Mouse (Mus musculus) spleen, embryonic (tissue): ENCODE results near the gene Erc2.

Experiments used
- CTCF ChIA-PET: fragments of 350-600 bp; sonication (Branson Sonifier 250); formaldehyde crosslinking; loops from one replicate; lab custom pipeline; 2022; lab: Charles Lee

Erc2 gene

GRCm38 (mm10) chr14:28060891-28061290 is 438.7 kb downstream of the Erc2 start:
- CTCF ChIA-PET: no interaction called here

DNA sequence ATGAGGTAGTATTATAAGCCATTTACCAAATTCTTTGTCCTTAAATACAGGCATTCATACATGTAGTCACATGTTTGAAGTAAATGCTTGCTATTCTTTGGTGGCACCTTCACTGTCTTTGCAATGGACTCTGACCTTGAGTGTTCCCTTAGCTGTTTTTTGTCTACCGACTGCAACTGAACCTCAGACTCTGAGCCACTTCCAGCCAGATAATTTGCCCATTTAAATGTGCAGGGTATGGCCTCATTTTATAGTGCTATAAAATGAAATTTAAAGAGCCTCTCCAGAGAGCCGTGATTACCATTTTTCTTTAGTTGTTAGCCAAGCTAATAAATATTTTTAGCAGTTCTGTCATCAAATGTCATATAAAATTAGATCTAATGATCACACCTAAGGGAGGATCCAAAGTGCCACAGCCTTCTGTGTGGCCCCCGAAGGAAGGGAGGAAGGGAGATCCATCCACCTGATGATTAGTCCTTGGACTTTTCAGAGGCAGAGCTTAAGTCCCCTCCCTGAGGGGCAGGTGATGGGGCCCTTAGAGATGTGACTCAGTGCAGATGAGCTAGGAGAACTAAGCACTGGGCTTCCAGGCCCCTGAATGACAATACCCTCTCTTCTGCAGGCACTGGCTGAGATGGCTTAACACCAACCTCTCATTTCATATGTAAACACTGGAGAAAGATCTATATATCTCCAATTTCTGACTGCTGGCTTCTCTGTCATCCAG is 439.6 kb downstream of the Erc2 start:
- CTCF ChIA-PET: no interaction called here

DNA sequence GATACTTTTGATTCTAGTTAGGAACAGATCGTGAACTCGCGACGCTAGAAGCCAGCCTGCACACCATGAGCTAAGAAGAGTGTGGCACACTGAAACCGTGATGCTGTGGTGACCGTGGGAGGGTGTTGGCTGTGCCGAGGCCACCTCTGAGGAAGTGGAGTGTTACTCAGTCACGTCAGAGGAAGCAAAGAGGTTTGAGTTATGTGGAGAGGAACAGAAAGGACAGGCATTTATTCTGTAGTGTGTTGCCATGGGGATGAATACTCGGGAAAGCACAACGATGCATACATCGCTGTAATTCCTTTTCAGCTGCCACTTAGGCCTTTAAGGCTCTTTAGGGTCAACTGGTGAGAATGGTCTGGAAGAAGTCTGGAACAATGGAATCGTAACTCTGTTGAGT is 445.8 kb downstream of the Erc2 start:
- CTCF ChIA-PET: no interaction called here

DNA sequence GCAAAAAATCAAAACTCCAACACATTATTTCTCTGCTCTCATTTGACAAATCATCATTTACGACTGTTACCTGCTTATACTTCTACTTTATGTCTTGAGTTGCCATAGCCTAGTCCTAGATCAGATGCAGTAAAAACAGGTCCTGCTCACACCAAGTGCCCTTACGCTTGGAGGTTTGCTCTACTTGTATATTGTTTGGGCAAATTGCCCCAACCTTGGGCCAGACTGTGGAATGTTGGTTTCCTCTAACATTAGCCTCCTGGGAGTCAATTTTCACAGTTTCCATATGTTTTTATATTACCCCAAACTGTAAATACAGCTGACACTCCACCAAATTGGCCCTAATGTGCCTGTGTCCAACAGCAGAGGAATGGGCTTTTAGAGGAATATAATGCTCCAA is 447.6 kb downstream of the Erc2 start:
- CTCF ChIA-PET: no interaction called here

DNA sequence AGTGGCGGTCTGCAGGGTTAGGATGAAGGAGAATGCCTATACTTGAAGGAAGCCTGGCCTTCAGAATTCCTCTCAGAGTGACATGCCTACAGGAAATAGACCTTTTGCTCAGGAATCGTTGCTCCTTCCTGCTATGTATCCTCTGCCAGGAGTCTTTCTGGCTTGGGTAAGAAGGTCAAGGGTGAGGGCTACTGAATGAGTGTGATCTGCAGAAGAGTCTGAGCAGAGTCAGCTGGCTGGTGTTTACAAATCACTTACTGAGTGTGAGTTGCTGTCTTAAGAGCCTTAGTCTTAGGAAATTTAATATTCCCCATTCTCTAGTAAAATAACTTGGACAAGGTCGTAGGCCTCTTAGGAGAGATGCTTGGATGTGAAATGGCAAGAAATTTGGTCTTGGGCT is 450.3 kb downstream of the Erc2 start:
- CTCF ChIA-PET: no interaction called here

DNA sequence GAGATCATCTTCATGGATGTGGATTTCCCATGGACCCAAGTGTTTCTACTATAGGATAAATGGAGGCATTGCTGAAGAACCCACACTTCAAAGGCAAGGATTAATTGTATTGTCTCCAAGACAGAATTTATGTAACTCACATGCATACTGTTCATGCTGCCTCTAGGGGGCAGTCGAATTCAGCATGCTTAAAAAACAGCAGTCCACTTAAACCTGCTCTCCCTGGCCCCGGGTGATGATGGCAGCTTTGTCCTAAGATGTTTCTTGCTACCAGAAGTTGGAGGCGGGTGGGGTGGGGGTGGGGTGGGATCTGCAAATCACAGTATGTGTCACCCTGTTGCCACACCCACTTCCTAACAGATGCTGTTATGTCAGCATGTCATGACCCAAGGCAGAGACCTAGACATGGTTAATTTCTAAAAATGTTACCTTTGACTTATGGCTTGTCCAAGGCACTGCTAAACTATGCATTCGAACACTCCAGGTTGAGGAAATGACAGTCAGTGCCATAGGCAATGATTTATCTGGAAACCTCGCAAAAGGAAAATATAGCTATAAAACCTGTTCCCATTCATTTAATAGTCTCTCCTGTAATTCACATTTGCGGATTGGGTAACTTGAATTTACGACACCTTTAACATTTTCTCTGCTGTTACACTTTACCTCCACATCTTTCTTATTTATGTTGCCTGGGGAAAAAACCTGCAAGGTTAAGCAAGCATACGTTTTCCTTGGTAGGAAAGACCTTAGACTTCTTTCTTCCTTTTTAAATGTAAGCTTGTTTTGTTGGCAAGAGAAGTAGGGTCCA is 467.6 kb downstream of the Erc2 start:
- CTCF ChIA-PET: no interaction called here

GRCm38 (mm10) chr14:28091367-28091766 is 469.1 kb downstream of the Erc2 start:
- CTCF ChIA-PET: no interaction called here

- CTCF ChIA-PET: no interaction called here
Measured at GRCm38 (mm10) chr14:28093214-28093613, 471.0 kb downstream of the Erc2 start.

DNA sequence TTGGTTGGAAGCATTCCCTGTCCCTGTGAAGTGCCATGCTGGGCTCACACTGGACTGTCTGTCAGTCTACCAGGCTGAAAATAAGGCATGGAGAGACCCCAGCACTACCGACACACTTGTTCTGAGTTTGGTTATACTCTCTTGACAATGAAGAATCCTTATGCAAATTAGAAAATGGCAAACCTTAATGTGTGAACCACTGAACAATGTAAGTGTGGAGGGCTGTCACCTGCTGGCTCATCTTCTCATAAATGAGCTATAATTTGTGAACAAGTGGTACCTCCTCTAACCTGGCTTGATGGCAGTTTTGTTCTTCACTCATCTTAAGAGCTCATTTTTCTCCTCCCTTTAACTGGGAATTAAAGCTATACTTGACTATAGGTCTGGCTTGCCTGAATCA is 471.7 kb downstream of the Erc2 start:
- CTCF ChIA-PET: no interaction called here

DNA sequence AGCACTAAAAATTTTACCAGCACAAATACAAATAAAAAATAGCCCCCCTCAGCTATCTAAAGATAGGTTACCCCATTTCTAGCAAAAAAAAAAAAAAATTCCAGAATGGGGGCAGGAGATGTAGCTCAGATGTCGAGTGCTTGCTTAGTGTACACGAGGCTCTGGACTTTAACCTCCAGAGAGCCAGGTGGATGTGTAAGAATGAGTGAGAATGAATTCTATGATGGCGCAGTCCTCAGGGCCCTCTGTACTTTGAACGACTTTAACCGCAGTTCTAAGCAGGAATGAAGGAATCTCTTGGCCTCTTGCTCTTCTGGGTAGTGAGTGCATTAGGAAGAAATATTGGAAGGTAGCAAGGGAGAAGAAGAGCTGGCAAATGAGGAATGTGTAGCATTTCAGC is 476.9 kb downstream of the Erc2 start:
- CTCF ChIA-PET: no interaction called here

GRCm38 (mm10) chr14:28113121-28113520 is 490.9 kb downstream of the Erc2 start:
- CTCF ChIA-PET: no interaction called here

DNA sequence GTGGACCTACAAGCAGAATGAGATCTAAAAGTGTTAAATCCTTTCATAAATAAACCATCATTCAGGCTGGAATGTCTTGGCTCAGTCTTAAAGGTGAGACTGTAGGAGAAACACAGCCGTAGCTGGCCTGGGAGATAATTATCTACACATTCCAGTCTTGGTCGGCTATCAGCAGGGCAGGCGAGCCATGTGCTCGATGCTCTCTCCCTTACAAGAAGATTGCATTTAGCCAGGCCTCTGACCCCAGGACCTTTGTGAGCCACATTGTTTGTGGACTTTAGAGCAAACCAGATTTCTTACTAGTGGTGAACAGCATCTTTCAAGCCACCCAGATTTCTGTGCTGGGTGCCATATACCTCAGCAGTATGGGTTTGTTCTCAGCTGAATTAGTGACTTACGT is 498.6 kb downstream of the Erc2 start:
- CTCF ChIA-PET: no interaction called here

- CTCF ChIA-PET: no interaction called here
Measured at GRCm38 (mm10) chr14:28126842-28127241, 504.6 kb downstream of the Erc2 start.

- CTCF ChIA-PET: no interaction called here
Measured at GRCm38 (mm10) chr14:28128999-28129398, 506.8 kb downstream of the Erc2 start.

DNA sequence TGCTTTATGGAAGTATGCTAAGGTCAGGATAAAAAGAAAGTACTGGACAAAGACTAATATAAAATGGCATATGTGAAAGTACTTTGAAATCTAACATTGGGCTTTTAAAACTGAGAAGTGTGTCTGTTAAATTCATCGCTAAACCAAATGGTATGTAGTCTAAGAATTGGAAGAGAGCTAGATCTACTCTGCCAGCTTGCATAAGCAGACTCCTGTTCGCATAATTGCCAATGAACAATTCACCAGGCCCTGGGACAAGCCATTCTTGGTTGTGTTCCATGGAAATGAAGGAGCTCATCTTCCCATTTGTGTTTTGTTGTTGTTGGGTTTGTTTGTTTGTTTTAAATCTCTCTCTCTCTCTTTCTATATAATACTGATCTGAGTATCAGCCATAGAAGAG is 521.8 kb downstream of the Erc2 start:
- CTCF ChIA-PET: no interaction called here

DNA sequence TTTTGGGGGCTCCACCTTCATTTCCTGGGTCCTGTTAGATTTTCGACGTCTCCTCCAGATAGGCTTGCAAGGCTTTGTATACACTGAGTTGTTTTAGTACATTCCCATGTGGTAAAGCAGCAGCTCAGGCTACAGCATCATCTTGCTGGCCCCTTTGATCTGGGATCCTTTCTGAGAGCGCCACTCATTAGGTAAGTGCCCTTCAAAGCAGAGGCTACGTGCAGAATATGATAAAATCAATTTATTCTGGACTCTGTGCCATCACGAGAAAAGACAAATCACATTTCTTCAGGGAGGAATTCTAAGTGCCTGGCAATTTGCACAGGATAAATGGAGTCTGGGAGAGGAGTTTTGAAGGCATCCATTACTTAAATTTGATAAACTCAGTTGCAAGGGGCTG is 525.0 kb downstream of the Erc2 start:
- CTCF ChIA-PET: no interaction called here

GRCm38 (mm10) chr14:28150942-28151341 is 528.7 kb downstream of the Erc2 start:
- CTCF ChIA-PET: no interaction called here

GRCm38 (mm10) chr14:28155706-28156105 is 533.5 kb downstream of the Erc2 start:
- CTCF ChIA-PET: no interaction called here

DNA sequence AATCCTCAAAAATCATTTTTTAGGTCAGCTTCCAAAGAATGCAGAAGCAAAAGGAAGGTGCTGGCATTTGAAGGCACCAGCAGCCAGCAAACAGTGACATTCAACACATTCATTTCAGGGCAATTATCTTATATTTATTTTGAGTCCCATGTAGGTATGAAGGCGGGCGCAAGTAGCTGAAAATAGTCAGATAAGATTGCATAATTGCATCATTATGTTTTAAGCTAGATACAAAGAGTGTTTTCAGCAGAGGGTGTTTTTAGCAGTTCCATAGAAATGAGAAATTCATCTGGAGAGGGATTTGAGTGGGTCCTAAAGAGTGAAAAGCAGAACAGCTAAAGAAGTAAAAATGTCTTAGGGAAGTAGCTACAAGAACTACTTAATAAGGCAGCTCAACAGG is 538.6 kb downstream of the Erc2 start:
- CTCF ChIA-PET: no interaction called here

DNA sequence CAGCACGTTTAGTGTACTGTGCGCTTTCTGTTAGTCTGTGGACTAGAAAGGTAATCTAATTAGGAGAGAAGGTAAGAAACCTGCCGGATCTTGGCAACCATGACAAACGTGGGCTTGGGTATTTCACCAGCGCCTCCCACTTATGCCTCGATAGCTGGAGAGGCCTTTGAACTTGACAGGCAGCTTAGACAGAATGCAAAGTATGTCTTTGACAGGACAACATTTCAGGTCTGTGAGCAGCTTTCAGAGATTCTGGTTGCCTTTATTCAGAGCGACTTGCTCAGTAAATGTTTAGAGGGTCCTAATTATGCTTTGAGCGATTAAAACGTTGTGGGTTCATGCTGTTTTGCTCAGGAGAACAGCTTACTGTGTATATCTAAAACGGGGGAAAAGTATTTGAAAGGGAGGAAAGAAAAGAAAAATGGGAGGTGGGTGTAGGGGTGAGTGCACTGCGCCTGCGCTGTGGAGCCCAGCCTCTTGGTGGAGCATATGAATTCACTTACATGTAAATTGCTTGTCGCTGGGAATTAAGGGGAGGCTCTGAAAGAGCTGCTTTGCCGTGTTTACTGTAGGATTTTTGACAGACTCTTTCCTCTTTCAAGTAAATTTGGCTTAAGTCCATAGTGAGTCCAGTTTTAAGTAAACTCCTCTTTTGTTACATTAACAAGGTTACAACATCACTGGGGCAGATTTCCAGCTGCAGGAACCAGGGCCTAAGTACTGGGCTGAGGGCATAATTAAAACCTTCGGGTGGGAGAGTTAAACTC is 542.6 kb downstream of the Erc2 start:
- CTCF ChIA-PET: no interaction called here

- CTCF ChIA-PET: no interaction called here
Measured at GRCm38 (mm10) chr14:28165621-28166211, 543.5 kb downstream of the Erc2 start.

DNA sequence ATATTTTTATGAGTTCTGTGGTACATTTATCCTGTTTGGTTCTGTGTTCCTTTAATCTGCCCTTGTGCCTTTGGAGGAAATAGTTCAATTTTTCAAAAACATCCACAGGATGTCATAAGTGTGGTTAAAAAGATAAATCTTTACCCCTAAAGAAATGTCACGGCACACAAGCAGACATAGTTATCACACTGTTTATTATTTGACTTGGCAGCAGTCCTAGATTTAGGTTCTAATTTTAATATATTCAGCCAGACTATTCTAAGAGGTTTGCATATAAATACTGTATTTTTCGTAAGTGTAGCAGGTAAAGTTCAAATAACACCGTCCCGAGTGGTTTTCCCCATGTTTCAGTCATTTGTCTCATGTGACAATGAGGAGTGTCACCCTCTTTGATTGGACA is 548.5 kb downstream of the Erc2 start:
- CTCF ChIA-PET: no interaction called here
